Mouse (Mus musculus): ENCODE results near the gene Sec14l1.

Sec14l1 gene

GRCm38 (mm10) chr11:117109179-117109954 lies 5.6 kb upstream of the Sec14l1 start:
- no peak for DNase-seq (ENCODE audit: low spot score in 2 of 2)

- no peak for DNase-seq (ENCODE audit: low spot score in 2 of 2)
Measured at GRCm38 (mm10) chr11:117111967-117112648, 2.9 kb upstream of the Sec14l1 start.

GRCm38 (mm10) chr11:117112649-117113051 lies 2.3 kb upstream of the Sec14l1 start:
- no peak for DNase-seq (ENCODE audit: low spot score in 2 of 2)

GRCm38 (mm10) chr11:117113377-117113776 lies 1.6 kb upstream of the Sec14l1 start:
- DNase-seq (ENCODE audit: low spot score in 2 of 2) = peak; percentile 49 to 76

- no peak for DNase-seq (ENCODE audit: low spot score in 2 of 2)
Measured at GRCm38 (mm10) chr11:117114231-117114591, 757 bp upstream of the Sec14l1 start.

- DNase-seq (ENCODE audit: low spot score in 2 of 2) = no peak
Measured at GRCm38 (mm10) chr11:117115346-117116219, 615 bp downstream of the Sec14l1 start.

GRCm38 (mm10) chr11:117116350-117117303 lies 1.7 kb downstream of the Sec14l1 start:
- peak in 1 of 2 experiments; percentile 60 for DNase-seq (ENCODE audit: low spot score in 2 of 2)

GRCm38 (mm10) chr11:117117321-117117720 lies 2.4 kb downstream of the Sec14l1 start:
- peak in 1 of 2 experiments; percentile 59 for DNase-seq (ENCODE audit: low spot score in 2 of 2)

- DNase-seq (ENCODE audit: low spot score in 2 of 2) = no peak
Measured at GRCm38 (mm10) chr11:117117791-117118190, 2.8 kb downstream of the Sec14l1 start.

GRCm38 (mm10) chr11:117118248-117118647 lies 3.3 kb downstream of the Sec14l1 start:
- no peak for DNase-seq (ENCODE audit: low spot score in 2 of 2)

- DNase-seq (ENCODE audit: low spot score in 2 of 2) = no peak
Measured at GRCm38 (mm10) chr11:117118721-117119321, 3.9 kb downstream of the Sec14l1 start.

GRCm38 (mm10) chr11:117119723-117120122 lies 4.8 kb downstream of the Sec14l1 start:
- DNase-seq (ENCODE audit: low spot score in 2 of 2) = no peak

- no peak for DNase-seq (ENCODE audit: low spot score in 2 of 2)
Measured at GRCm38 (mm10) chr11:117120285-117121163, 5.6 kb downstream of the Sec14l1 start.

- no peak for DNase-seq (ENCODE audit: low spot score in 2 of 2)
Measured at GRCm38 (mm10) chr11:117121164-117121535, 6.2 kb downstream of the Sec14l1 start.

GRCm38 (mm10) chr11:117121954-117122353 lies 7.0 kb downstream of the Sec14l1 start:
- DNase-seq (ENCODE audit: low spot score in 2 of 2) = no peak

GRCm38 (mm10) chr11:117123418-117124085 lies 8.6 kb downstream of the Sec14l1 start:
- no peak for DNase-seq (ENCODE audit: low spot score in 2 of 2)

- no peak for DNase-seq (ENCODE audit: low spot score in 2 of 2)
Measured at GRCm38 (mm10) chr11:117124539-117124938, 9.6 kb downstream of the Sec14l1 start.

GRCm38 (mm10) chr11:117127250-117127837 lies 12.4 kb downstream of the Sec14l1 start:
- no peak for DNase-seq (ENCODE audit: low spot score in 2 of 2)

Measured in spleen, postnatal 4 days (tissue).